Mouse (Mus musculus) c-Kit-negative CD71-positive TER-119-positive erythroid progenitor cells, embryonic 14.5 days (primary cell): Measurements from ENCODE around the gene Plcb3.

Source experiments
- DNase-seq: peaks from one replicate; pipeline ENCODE4 v3.0.0-alpha.2; 2013; ENCODE audit warnings: low read depth, low spot score

Plcb3 gene

DNA sequence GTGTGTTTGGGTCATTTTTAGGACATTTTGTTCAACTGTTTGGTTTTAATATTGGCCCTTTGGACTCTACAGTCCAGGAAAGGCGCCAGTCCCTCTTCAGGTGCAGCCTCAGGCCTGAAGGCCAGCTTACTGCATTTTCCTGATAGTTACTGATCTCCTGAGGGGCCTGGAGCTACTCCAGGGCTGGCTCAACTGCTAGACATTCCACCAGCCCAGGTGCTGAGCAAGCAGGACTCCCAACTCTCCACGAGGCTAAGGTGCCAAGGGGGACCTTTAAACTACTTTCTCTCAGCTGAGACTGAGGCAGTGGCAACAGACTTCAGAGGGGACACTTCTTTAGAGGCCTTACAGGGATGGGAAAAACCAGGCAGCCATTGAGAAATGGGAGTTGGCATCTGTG lies 71.4 kb downstream of the Plcb3 start:
- no peak for DNase-seq

DNA sequence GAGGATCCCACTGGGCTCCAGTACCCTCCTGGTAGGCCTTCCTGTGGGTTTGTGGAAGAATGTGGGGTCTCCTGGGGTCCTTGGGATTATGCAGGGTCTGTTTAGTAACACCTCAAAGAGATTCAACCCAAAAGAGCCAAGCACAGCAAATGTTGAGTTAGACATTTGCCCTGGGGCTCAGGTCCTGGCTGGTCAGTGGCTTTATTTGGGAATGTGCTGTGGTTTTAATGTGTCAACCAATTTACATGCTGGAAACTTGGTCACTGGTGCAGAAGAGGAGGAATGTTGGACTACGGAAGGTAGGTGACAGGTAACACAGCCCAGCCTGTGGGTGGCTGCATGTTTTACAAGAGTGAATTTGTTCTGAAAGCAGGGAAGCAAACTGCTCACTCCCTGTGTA lies 73.2 kb downstream of the Plcb3 start:
- no peak for DNase-seq
